Mouse (Mus musculus) megakaryocyte, embryonic 14.5 days (primary cell): Measurements from ENCODE around the gene Zbtb38.

Source experiments
- FLI1 ChIP-seq: IDR thresholded peaks from 2 replicates; pipeline ENCODE4 v1.6.1; 2012; ENCODE audit warnings: low read length, inconsistent platforms, mixed read lengths
- GATA1 ChIP-seq: IDR thresholded peaks from 3 replicates; pipeline ENCODE4 v1.6.1; 2012; ENCODE audit warnings: mixed read lengths, low read length, inconsistent platforms, borderline replicate concordance

- TF ChIP-seq FLI1 (no peak), GATA1 (no peak)
Measured at GRCm38 (mm10) chr9:96671249-96671648, 81.4 kb downstream of the Zbtb38 start.
